Mouse (Mus musculus) heart, postnatal 14 days (tissue): ENCODE measurements around the gene Plppr4. TPM values are rescaled to one million over a fixed set of nuclear protein-coding genes. Genes with fewer than 3 reads are reported as not detected.

ENCODE experiments used
- DNase-seq, 2 experiments: peaks; one replicate each; pipeline ENCODE4 v3.0.0; 2021 to 2022
- intact Hi-C: fragments of 180-260 bp; cut with DNase I; formaldehyde crosslinking; loops from one replicate; pipeline ENCODE4 v1.15.1; 2025
- microRNA-seq, 2 experiments: library from miRNA; unstranded; fragments of <30 nt; microRNA quantifications; one replicate each; pipeline ENCODE4 v1.2.0; 2021 to 2022
- total RNA-seq, 2 experiments: library from RNA; stranded (reverse); gene quantifications; 2 replicates each; pipeline ENCODE4 v1.2.3; 2021

Gene Plppr4
- total RNA-seq, 2 experiments from 2014 or later: 0.15 to 0.19 TPM

DNA sequence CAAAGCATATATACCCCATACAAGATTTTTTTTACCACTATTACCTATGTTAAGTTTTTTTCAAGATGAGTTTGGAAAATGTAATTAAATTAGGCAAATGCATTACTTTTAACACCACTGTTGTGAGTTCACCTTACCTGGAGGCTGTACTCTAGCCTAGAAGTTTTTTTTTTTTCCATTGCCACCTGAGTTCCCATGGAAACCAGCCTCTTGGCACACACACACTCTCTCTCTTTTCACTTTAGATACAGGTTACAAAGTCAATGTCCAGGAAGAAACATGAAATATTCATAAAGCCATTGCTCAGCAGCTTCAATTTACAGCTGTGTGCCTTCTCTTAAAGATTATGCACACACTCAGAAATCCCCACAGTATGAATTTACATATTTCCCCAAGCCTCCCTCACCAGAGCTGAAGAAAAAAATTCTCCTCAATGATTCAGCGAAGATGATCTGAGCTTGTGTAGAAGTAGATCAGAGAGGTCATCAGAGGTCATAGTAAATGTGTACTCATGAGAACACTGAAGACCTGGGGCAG is 59.9 kb downstream of the Plppr4 start:
- no peak for DNase-seq
- intact Hi-C loops: no loop called here

DNA sequence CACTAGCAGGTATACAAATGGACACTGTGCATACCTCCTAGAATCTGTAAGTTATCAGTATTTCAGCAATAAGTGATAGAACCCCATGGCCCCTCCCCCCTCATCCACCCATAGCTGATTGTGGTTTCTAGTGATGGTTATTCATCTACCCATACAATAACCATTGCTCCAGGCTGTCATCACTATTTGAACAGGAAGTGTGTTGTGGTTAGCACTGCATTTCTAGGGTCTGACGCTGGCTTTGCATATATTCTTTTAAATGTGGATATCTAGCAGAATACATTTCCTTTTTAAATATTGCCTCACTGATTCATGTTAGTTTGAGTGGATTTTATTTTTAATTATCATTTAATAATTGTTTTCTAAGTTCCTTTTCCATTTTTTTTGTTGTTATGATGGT is 62.9 kb downstream of the Plppr4 start:
- intact Hi-C loops: no loop called here
- DNase-seq: no peak

DNA sequence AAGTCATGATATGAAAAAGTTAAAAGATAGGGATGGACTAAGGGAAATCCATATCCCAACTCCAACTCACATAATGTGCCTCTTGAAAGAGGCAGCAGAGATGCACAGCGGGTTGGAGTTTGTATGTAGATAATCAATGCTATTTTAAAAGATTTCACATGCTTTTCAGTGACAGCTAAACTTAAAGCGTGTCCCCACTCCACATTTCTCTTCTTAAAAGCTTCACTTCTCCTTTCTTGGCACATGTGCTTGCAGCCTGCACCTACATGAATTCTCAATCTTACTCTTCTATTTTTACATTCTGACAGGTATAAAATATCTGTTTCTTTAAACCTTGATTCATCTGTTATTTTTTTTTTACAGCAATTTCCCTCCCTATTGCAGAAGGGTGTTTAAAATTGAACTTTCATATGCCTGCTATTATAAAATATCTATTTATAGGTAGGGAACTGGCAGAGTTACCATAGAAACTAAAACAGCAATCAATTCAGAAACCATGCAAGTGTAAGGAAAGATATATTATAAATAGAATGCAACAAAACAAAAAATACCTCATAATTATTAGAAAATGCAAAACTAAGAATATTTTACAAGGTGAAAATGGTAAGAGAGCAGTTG is 66.3 kb downstream of the Plppr4 start:
- intact Hi-C loops: no loop called here
- no peak for DNase-seq

Small RNA genes lying within 50 kb of the gene (microRNA-seq; reads per million reads assigned to microRNA genes)
- 0 reads per million in 2 experiments for gene Gm22408

Other genes with a start within 250 kb of the Plppr4 start
- gene Plppr5, start 214.0 kb upstream of the Plppr4 start, total RNA-seq: under 1 TPM; 0.22 to 0.45 TPM